Mouse (Mus musculus) neural tube, embryonic 14.5 days (tissue): ENCODE measurements around the gene Eef1akmt3. TPM values are rescaled to one million over a fixed set of nuclear protein-coding genes. Genes with fewer than 3 reads are reported as not detected.

Experiments used
- ATAC-seq: fragments of 200-750 bp; cut with Nextera tagmentation; 2 replicates; pipeline ENCODE4 v1.8.0; 2017; ENCODE audit warnings: low read depth, mild to moderate bottlenecking, moderate TSS enrichment, moderate library complexity
- H3K27ac ChIP-seq: fragments of 300-500 bp; sonication (generic); 2 replicates; pipeline ENCODE4 v1.5.1; 2014; ENCODE audit warnings: low read depth, mild to moderate bottlenecking, control low read depth, low read length, moderate library complexity, mixed read lengths
- H3K27me3 ChIP-seq: fragments of 300-500 bp; sonication (generic); 2 replicates; pipeline ENCODE4 v1.6.1; 2014; ENCODE audit warnings: low read length; ENCODE audit not compliant: control insufficient read depth, insufficient read depth
- H3K36me3 ChIP-seq: fragments of 300-500 bp; sonication (generic); 2 replicates; pipeline ENCODE4 v1.6.1; 2014; ENCODE audit warnings: low read length, mixed read lengths; ENCODE audit not compliant: control insufficient read depth, insufficient read depth
- H3K4me1 ChIP-seq: fragments of 300-500 bp; sonication (generic); 2 replicates; pipeline ENCODE4 v1.6.1; 2014; ENCODE audit warnings: low read length; ENCODE audit not compliant: control insufficient read depth, insufficient read depth
- H3K4me2 ChIP-seq: fragments of 300-500 bp; sonication (generic); 2 replicates; pipeline ENCODE4 v1.6.1; 2014; ENCODE audit warnings: mild to moderate bottlenecking, low read depth, low read length, control low read depth
- H3K4me3 ChIP-seq: fragments of 300-500 bp; sonication (generic); 2 replicates; pipeline ENCODE4 v1.5.1; 2014; ENCODE audit warnings: low read depth, low read length, control low read depth, mixed read lengths
- H3K9ac ChIP-seq: fragments of 300-500 bp; sonication (generic); replicated peaks from 2 replicates; pipeline ENCODE4 v1.6.1; 2014; ENCODE audit warnings: low read depth, mild to moderate bottlenecking, control low read depth, low read length, mixed read lengths
- H3K9me3 ChIP-seq: fragments of 300-500 bp; sonication (generic); 2 replicates; pipeline ENCODE4 v1.6.1; 2016; ENCODE audit warnings: low read length; ENCODE audit not compliant: control insufficient read depth
- WGBS: fragments of 180-500 bp; shearing (Covaris S2); extraction: QIAGEN DNeasy Blood & Tissue Kit; methylation state at CpG from one replicate; pipeline ENCODE4 v1.1.7; 2014; 5-methylcytosine and 5-hydroxymethylcytosine counted together
- polyA plus RNA-seq: library from polyadenylated mRNA; unstranded; fragments of >200 nt; fragmentation: Nextera tagmentation; extraction: Ambion mirVana; gene quantifications from 2 replicates; pipeline ENCODE4 v1.2.1, GENCODE M21; 2014

The Eef1akmt3 gene
- polyA plus RNA-seq, 1 experiment from 2014 or later, result 0.21 TPM

DNA sequence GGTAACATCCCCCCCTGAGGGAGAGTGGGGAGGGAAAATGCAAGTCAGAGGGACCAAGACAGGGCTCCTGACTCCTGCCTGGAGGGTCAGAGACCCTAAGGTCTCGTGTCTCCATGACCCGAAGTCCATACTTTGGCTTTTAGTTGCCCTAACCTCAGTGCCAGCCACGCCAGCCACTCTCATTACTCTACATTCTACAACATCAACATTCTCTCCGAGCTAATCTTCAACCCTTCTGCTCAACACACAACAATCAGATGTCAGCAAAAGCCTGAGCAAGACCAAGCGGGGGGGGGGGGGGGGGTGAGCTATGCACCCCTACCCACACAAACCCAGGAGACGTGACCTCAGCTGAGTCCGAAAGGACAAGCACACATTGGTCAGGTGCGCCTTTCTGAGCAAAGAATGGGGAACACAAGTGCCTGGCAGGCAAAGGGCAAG, 8.0 kb downstream of the Eef1akmt3 start:
- WGBS, result 85% methylated on average over 7 of the region's 8 CpGs
- H3K4me2 ChIP-seq, result no peak overlapping the region
- H3K9ac ChIP-seq, result no peak overlapping the region
- H3K27ac ChIP-seq, result no peak overlapping the region
- H3K27me3 ChIP-seq, result no peaks in the 10 kb centered on the region
- no peaks in the 10 kb centered on the region for H3K9me3 ChIP-seq
- no peak for ATAC-seq
- H3K4me3 ChIP-seq, result no peak overlapping the region
- H3K36me3 ChIP-seq, result peaks cover 1% of the 10 kb centered on the region; the same call in 1 of the 2 replicates
- peaks cover 8% of the 10 kb centered on the region; the same call in 1 of the 2 replicates for H3K4me1 ChIP-seq

GRCm38 (mm10) chr10:127030336-127031296, 10.7 kb downstream of the Eef1akmt3 start, which contains the start of gene Tsfm:
TSS of gene Tsfm (minus strand) at chr10:127030840.
- H3K4me3 ChIP-seq, result peak within 1 kb of the TSS; percentile 86
- peak within 1 kb of the TSS; percentile 82 for H3K9ac ChIP-seq
- peaks cover 20% of the 10 kb centered on the region for H3K36me3 ChIP-seq
- no peaks in the 10 kb centered on the region for H3K27me3 ChIP-seq
- peak within 1 kb of the TSS; percentile 67; the same call in 1 of the 2 replicates for H3K27ac ChIP-seq
- peak within 1 kb of the TSS; percentile 79 for H3K4me2 ChIP-seq
- no peaks in the 10 kb centered on the region for H3K9me3 ChIP-seq
- 5% methylated on average over 49 of the region's 56 CpGs for WGBS
- ATAC-seq, result peak; percentile 91
- H3K4me1 ChIP-seq, result peaks cover 8% of the 10 kb centered on the region; the same call in 1 of the 2 replicates

- Histone ChIP-seq H3K27ac (no peak overlapping the region), H3K9me3 (no peaks in the 10 kb centered on the region)
- no peak for ATAC-seq
Measured at GRCm38 (mm10) chr10:127018422-127018821, 22.9 kb downstream of the Eef1akmt3 start.

DNA sequence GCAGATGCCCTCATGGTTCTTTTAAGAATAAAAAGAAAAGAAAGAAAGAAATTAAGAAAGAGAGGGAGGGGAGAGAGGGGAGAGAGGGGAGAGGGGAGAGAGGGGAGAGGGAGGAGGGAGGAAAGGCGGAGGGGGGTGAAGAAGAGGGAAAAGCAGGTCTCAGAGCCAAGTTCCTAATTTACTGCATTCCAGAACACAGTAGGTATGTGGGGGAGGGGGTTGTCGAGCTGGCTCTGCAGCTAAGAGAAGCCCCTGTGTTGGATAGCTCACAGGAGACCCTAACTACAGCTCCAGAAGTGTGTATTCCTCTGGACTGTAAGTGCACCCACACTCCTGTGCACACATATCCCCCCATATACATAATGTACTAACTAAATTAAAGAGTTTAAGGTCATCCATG, 24.2 kb downstream of the Eef1akmt3 start:
- no peak for ATAC-seq
- Histone ChIP-seq H3K27ac (no peak overlapping the region), H3K36me3 (peaks cover 5% of the 10 kb centered on the region; the same call in 1 of the 2 replicates), H3K27me3 (no peaks in the 10 kb centered on the region), H3K4me1 (no peaks in the 10 kb centered on the region), H3K9me3 (no peaks in the 10 kb centered on the region), H3K4me2 (no peak overlapping the region), H3K9ac (no peak overlapping the region), H3K4me3 (no peak overlapping the region)
- WGBS, result 16% methylated on average over 2 of the region's 2 CpGs

More at GRCm38 (mm10) chr10:127018422-127018821, 22.9 kb downstream of the Eef1akmt3 start:
- H3K36me3 ChIP-seq, result peaks cover 16% of the 10 kb centered on the region; the same call in 1 of the 2 replicates
- H3K4me2 ChIP-seq, result no peak overlapping the region
- H3K27me3 ChIP-seq, result no peaks in the 10 kb centered on the region
- H3K4me3 ChIP-seq, result no peak overlapping the region
- WGBS, result 69% methylated on average over 16 of the region's 16 CpGs
- no peak overlapping the region for H3K9ac ChIP-seq
- H3K4me1 ChIP-seq, result no peaks in the 10 kb centered on the region

- Histone ChIP-seq H3K4me1 (no peaks in the 10 kb centered on the region), H3K4me3 (no peak overlapping the region), H3K9me3 (no peaks in the 10 kb centered on the region), H3K27me3 (no peaks in the 10 kb centered on the region), H3K4me2 (no peak overlapping the region), H3K9ac (no peak overlapping the region), H3K27ac (no peak overlapping the region), H3K36me3 (no peaks in the 10 kb centered on the region)
- no peak for ATAC-seq
- WGBS, result 66% methylated on average over 5 of the region's 5 CpGs
Measured at GRCm38 (mm10) chr10:127016488-127016887, 24.8 kb downstream of the Eef1akmt3 start.

GRCm38 (mm10) chr10:127003806-127004205, 37.5 kb downstream of the Eef1akmt3 start:
- no peak for ATAC-seq
- H3K4me1 ChIP-seq, result no peaks in the 10 kb centered on the region
- no peak overlapping the region for H3K9ac ChIP-seq
- H3K4me2 ChIP-seq, result no peak overlapping the region
- H3K9me3 ChIP-seq, result no peaks in the 10 kb centered on the region
- H3K36me3 ChIP-seq, result 0 out of 2 replicates have a peak, but pooled peaks cover 6% of the 10 kb centered on the region
- WGBS, result 85% methylated on average over 7 of the region's 7 CpGs
- H3K27ac ChIP-seq, result no peak overlapping the region
- H3K4me3 ChIP-seq, result no peak overlapping the region
- no peaks in the 10 kb centered on the region for H3K27me3 ChIP-seq

GRCm38 (mm10) chr10:127003334-127003733, 38.0 kb downstream of the Eef1akmt3 start:
- H3K9ac ChIP-seq, result no peak overlapping the region
- no peak overlapping the region for H3K4me2 ChIP-seq
- no peak for ATAC-seq
- no peak overlapping the region for H3K27ac ChIP-seq
- H3K9me3 ChIP-seq, result no peaks in the 10 kb centered on the region
- no peaks in the 10 kb centered on the region for H3K4me1 ChIP-seq
- WGBS, result 89% methylated on average over 8 of the region's 8 CpGs
- no peak overlapping the region for H3K4me3 ChIP-seq
- H3K27me3 ChIP-seq, result no peaks in the 10 kb centered on the region
- 0 out of 2 replicates have a peak, but pooled peaks cover 6% of the 10 kb centered on the region for H3K36me3 ChIP-seq

GRCm38 (mm10) chr10:127002765-127003164, 38.5 kb downstream of the Eef1akmt3 start:
- Histone ChIP-seq H3K36me3 (peaks cover 12% of the 10 kb centered on the region; the same call in 1 of the 2 replicates), H3K9me3 (no peaks in the 10 kb centered on the region), H3K4me2 (no peak overlapping the region), H3K27me3 (no peaks in the 10 kb centered on the region), H3K27ac (no peak overlapping the region), H3K4me1 (no peaks in the 10 kb centered on the region), H3K4me3 (no peak overlapping the region), H3K9ac (no peak overlapping the region)
- no peak for ATAC-seq
- 95% methylated on average over 5 of the region's 5 CpGs for WGBS

DNA sequence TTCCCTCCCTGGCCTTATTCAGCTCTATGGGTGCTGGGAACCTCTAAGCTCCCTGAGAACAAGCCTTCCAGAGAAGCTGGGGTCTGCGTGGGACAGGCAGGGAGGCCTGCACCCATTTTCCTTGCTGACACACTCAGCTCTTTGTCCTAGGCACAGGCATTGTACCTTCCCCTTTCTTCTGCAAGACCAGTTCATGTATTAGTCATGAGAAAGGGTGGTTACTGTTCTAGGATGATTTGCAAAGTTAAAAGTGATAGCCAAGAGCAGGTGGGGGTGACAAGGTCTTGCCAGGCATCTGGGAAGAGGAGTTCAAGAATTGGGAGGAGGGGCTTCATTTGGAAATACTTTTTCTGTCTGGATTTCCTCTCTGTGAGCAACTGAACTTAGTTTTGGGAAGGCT, 39.3 kb downstream of the Eef1akmt3 start:
- H3K4me3 ChIP-seq, result no peak overlapping the region
- H3K4me1 ChIP-seq, result no peaks in the 10 kb centered on the region
- ATAC-seq, result no peak
- WGBS, result 59% methylated on average over 1 of the region's 1 CpGs
- H3K36me3 ChIP-seq, result peaks cover 18% of the 10 kb centered on the region
- H3K4me2 ChIP-seq, result no peak overlapping the region
- no peaks in the 10 kb centered on the region for H3K9me3 ChIP-seq
- no peak overlapping the region for H3K9ac ChIP-seq
- no peaks in the 10 kb centered on the region for H3K27me3 ChIP-seq
- H3K27ac ChIP-seq, result no peak overlapping the region
